Mouse (Mus musculus): ENCODE data around the gene Cltb. TPM values are rescaled to one million over a fixed set of nuclear protein-coding genes. Genes with fewer than 3 reads are reported as not detected.
A peak's percentile ranks its signal among the peaks of the same experiment; 100 is the strongest.

Cltb gene
- total and polyA plus RNA-seq, 2 experiments, result 19.0 to 51.5 TPM

GRCm38 (mm10) chr13:54565594-54566345 is 45.4 kb downstream of the Cltb start:
- H3K27ac ChIP-seq (replicated peaks; ENCODE audit: insufficient read depth, low read depth, low read length), result peak overlapping the region; percentile 71
- peaks cover 7% of the 10 kb centered on the region for H3K36me3 ChIP-seq (ENCODE audit: control insufficient read depth, insufficient read depth, low read length)
- H3K9ac ChIP-seq (ENCODE audit: low read depth, low read length), result no peak overlapping the region
- DNase-seq (ENCODE audit: extremely low read depth, low read depth, low spot score), result no peak
- no peaks in the 10 kb centered on the region for H3K27me3 ChIP-seq (ENCODE audit: control insufficient read depth, insufficient read depth, low read length)
- peaks cover 17% of the 10 kb centered on the region; the same call in 1 of the 2 replicates for H3K79me2 ChIP-seq (ENCODE audit: control insufficient read depth, insufficient read depth, low read length)
- WGBS, result 23% methylated on average over 8 of the region's 8 CpGs
- H3K4me1 ChIP-seq (ENCODE audit: control insufficient read depth, insufficient read depth, low read length), result peaks cover 16% of the 10 kb centered on the region
- H3K4me3 ChIP-seq (ENCODE audit: insufficient read depth, low read depth, low read length), result peak overlapping the region; percentile 34
- TF ChIP-seq POLR2A (IDR thresholded peaks at IDR 0.05; ENCODE audit: extremely low read depth, insufficient read depth, low read length) (no peak), CTCF (IDR thresholded peaks at IDR 0.05; ENCODE audit: low read depth, low read length) (peak; percentile 63)

- H3K79me2 ChIP-seq (ENCODE audit: control insufficient read depth, insufficient read depth, low read length), result peaks cover 20% of the 10 kb centered on the region; the same call in 1 of the 2 replicates
- H3K9ac ChIP-seq (ENCODE audit: low read depth, low read length), result peak within 1 kb of the TSS; percentile 84
- DNase-seq (ENCODE audit: extremely low read depth, low read depth, low spot score), result peak; percentile 89
- TF ChIP-seq POLR2A (IDR thresholded peaks at IDR 0.05; ENCODE audit: extremely low read depth, insufficient read depth, low read length) (peak; percentile 87), CTCF (IDR thresholded peaks at IDR 0.05; ENCODE audit: low read depth, low read length) (no peak)
- H3K27ac ChIP-seq (replicated peaks; ENCODE audit: insufficient read depth, low read depth, low read length), result peak within 1 kb of the TSS; percentile 71
- H3K36me3 ChIP-seq (ENCODE audit: control insufficient read depth, insufficient read depth, low read length), result peaks cover 13% of the 10 kb centered on the region
- peaks cover 16% of the 10 kb centered on the region for H3K4me1 ChIP-seq (ENCODE audit: control insufficient read depth, insufficient read depth, low read length)
- H3K27me3 ChIP-seq (ENCODE audit: control insufficient read depth, insufficient read depth, low read length), result no peaks in the 10 kb centered on the region
- WGBS, result under 1% methylated on average over 27 of the region's 27 CpGs
- peak within 1 kb of the TSS; percentile 79 for H3K4me3 ChIP-seq (ENCODE audit: insufficient read depth, low read depth, low read length)
These were observed 46.0 kb downstream of the Cltb start, which contains the start of gene 4833439L19Rik for GRCm38 (mm10) chr13:54565201-54565581. TSS of gene 4833439L19Rik (minus strand) at chr13:54565435.

DNA sequence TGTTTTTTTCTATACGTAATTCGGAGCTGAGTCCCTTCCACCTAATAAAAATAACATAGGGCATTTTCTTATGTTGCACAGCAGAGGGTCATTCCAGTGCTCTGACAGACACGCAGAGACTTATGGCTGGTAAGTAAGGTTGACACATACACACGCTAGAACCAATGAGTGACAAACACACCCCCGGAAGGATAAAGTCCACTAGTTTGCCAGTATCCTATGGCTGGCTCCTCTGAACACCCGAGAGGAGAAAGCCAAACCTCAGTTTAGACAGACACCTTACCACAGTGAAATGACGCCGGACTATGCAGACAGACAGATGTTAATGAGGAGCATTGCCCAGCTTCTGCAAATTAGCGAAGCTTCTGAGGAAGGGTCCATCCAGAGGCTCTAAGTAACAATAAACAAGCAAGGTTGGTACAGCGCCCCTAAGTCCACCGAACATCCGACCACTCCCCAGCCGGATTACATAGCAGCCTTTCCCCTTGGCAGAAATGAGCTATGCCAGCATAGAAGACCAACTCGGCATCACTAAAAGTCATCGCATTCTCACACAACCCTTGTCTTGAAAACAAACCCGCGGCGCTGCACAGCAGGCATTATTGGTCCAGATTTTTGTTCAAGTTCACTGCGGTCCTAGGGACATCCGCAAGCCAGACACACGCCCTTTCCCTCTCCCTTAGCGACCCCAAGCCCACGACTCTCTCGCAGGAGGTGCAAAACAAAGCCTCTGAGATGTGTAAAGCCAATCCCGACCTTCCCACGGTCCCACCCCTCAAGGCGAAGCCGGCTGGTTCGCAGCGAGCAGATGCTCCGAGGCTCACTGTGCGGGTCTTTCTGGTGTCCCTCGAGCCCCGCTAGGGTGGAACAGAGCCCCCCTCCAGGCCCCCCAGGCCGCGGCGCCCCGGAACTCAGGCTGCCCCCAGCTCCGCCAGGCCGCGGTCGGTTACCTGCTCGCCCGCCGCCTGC is 46.6 kb downstream of the Cltb start:
- TF ChIP-seq POLR2A (IDR thresholded peaks at IDR 0.05; ENCODE audit: extremely low read depth, insufficient read depth, low read length) (no peak), CTCF (IDR thresholded peaks at IDR 0.05; ENCODE audit: low read depth, low read length) (no peak)
- H3K9ac ChIP-seq (ENCODE audit: low read depth, low read length), result peak overlapping the region; percentile 84
- peak overlapping the region; percentile 63 for H3K27ac ChIP-seq (replicated peaks; ENCODE audit: insufficient read depth, low read depth, low read length)
- DNase-seq (ENCODE audit: extremely low read depth, low read depth, low spot score), result peak; percentile 56
- H3K4me1 ChIP-seq (ENCODE audit: control insufficient read depth, insufficient read depth, low read length), result peaks cover 16% of the 10 kb centered on the region
- H3K4me3 ChIP-seq (ENCODE audit: insufficient read depth, low read depth, low read length), result peak overlapping the region; percentile 79
- WGBS, result 4% methylated on average over 44 of the region's 45 CpGs
- no peaks in the 10 kb centered on the region for H3K27me3 ChIP-seq (ENCODE audit: control insufficient read depth, insufficient read depth, low read length)
- peaks cover 20% of the 10 kb centered on the region; the same call in 1 of the 2 replicates for H3K79me2 ChIP-seq (ENCODE audit: control insufficient read depth, insufficient read depth, low read length)
- H3K36me3 ChIP-seq (ENCODE audit: control insufficient read depth, insufficient read depth, low read length), result peaks cover 18% of the 10 kb centered on the region

- H3K27ac ChIP-seq (replicated peaks; ENCODE audit: insufficient read depth, low read depth, low read length), result peak overlapping the region; percentile 59
- 26% methylated on average over 7 of the region's 7 CpGs for WGBS
These were observed 48.6 kb downstream of the Cltb start for GRCm38 (mm10) chr13:54562562-54562961.

GRCm38 (mm10) chr13:54560608-54561007 is 50.5 kb downstream of the Cltb start:
- Histone ChIP-seq H3K27ac (replicated peaks; ENCODE audit: insufficient read depth, low read depth, low read length) (no peak overlapping the region), H3K36me3 (ENCODE audit: control insufficient read depth, insufficient read depth, low read length) (peaks cover 38% of the 10 kb centered on the region), H3K4me1 (ENCODE audit: control insufficient read depth, insufficient read depth, low read length) (peaks cover 16% of the 10 kb centered on the region), H3K27me3 (ENCODE audit: control insufficient read depth, insufficient read depth, low read length) (no peaks in the 10 kb centered on the region), H3K79me2 (ENCODE audit: control insufficient read depth, insufficient read depth, low read length) (peaks cover 20% of the 10 kb centered on the region; the same call in 1 of the 2 replicates), H3K4me3 (ENCODE audit: insufficient read depth, low read depth, low read length) (no peak overlapping the region), H3K9ac (ENCODE audit: low read depth, low read length) (no peak overlapping the region)
- WGBS, result 96% methylated on average over 7 of the region's 7 CpGs
- no peak for DNase-seq (ENCODE audit: extremely low read depth, low read depth, low spot score)
- no peak for TF ChIP-seq POLR2A (IDR thresholded peaks at IDR 0.05; ENCODE audit: extremely low read depth, insufficient read depth, low read length)
- TF ChIP-seq CTCF (IDR thresholded peaks at IDR 0.05; ENCODE audit: low read depth, low read length), result no peak

More at GRCm38 (mm10) chr13:54562562-54562961, 48.6 kb downstream of the Cltb start:
- no peak overlapping the region for H3K9ac ChIP-seq (ENCODE audit: low read depth, low read length)
- no peaks in the 10 kb centered on the region for H3K27me3 ChIP-seq (ENCODE audit: control insufficient read depth, insufficient read depth, low read length)
- peaks cover 32% of the 10 kb centered on the region for H3K36me3 ChIP-seq (ENCODE audit: control insufficient read depth, insufficient read depth, low read length)
- H3K4me3 ChIP-seq (ENCODE audit: insufficient read depth, low read depth, low read length), result no peak overlapping the region
- H3K79me2 ChIP-seq (ENCODE audit: control insufficient read depth, insufficient read depth, low read length), result peaks cover 20% of the 10 kb centered on the region; the same call in 1 of the 2 replicates
- no peak for TF ChIP-seq POLR2A (IDR thresholded peaks at IDR 0.05; ENCODE audit: extremely low read depth, insufficient read depth, low read length)
- no peak for TF ChIP-seq CTCF (IDR thresholded peaks at IDR 0.05; ENCODE audit: low read depth, low read length)
- peak; percentile 96 for DNase-seq (ENCODE audit: extremely low read depth, low read depth, low spot score)
- peaks cover 16% of the 10 kb centered on the region for H3K4me1 ChIP-seq (ENCODE audit: control insufficient read depth, insufficient read depth, low read length)

Measured in liver, adult 2 months (tissue).